8 mouse cellular contexts compared by ENCODE assay signal in genomic region chr11:58010226-58010781, GRCm38 (mm10). TPM values are rescaled to one million over a fixed set of nuclear protein-coding genes. Genes with fewer than 3 reads are reported as not detected.
A peak's percentile ranks its signal among the peaks of the same experiment; 100 is the strongest.
DNase-seq lines count a peak whose midpoint lies in the region; ATAC-seq and TF ChIP-seq lines count a peak whose summit lies in the region.

No protein-coding gene starts in this region.

- H3K4me3 ChIP-seq in G1E (ENCODE audit: low read depth, low read length) = peak overlapping the region; percentile 98
- peak overlapping the region; percentile 96 for H3K4me3 ChIP-seq in embryonic facial prominence, embryonic 12.5 days
- peak overlapping the region; percentile 98 for H3K4me3 ChIP-seq in hindbrain, embryonic 10.5 days
- H3K4me3 ChIP-seq in lung, embryonic 14.5 days (ENCODE audit: low read depth, low read length) = peak overlapping the region; percentile 95

- no peak for TF ChIP-seq CTCF in G1E (IDR thresholded peaks at IDR 0.05; ENCODE audit: low read depth, low read length)
- TF ChIP-seq CTCF in lung, embryonic 14.5 days (IDR thresholded peaks at IDR 0.05; ENCODE audit: low read depth) = no peak

- H3K36me3 ChIP-seq in G1E (replicated peaks) = peaks cover 14% of the 10 kb centered on the region
- no peaks in the 10 kb centered on the region for H3K36me3 ChIP-seq in embryonic facial prominence, embryonic 12.5 days
- no peaks in the 10 kb centered on the region for H3K36me3 ChIP-seq in hindbrain, embryonic 10.5 days
- H3K36me3 ChIP-seq in lung, embryonic 14.5 days (ENCODE audit: insufficient read depth) = no peaks in the 10 kb centered on the region

- H3K4me1 ChIP-seq in G1E (ENCODE audit: insufficient read depth, low read depth, low read length) = peaks cover 61% of the 10 kb centered on the region
- peaks cover 15% of the 10 kb centered on the region for H3K4me1 ChIP-seq in embryonic facial prominence, embryonic 12.5 days
- H3K4me1 ChIP-seq in hindbrain, embryonic 10.5 days (replicated peaks) = peaks cover 35% of the 10 kb centered on the region
- peaks cover 12% of the 10 kb centered on the region for H3K4me1 ChIP-seq in lung, embryonic 14.5 days (ENCODE audit: insufficient read depth)

- peak overlapping the region; percentile 88 for H3K4me2 ChIP-seq in embryonic facial prominence, embryonic 12.5 days (replicated peaks)
- H3K4me2 ChIP-seq in lung, embryonic 14.5 days = peak overlapping the region; percentile 91

- no peaks in the 10 kb centered on the region for H3K27me3 ChIP-seq in G1E (ENCODE audit: insufficient read depth, low read length)
- no peaks in the 10 kb centered on the region for H3K27me3 ChIP-seq in embryonic facial prominence, embryonic 12.5 days
- no peaks in the 10 kb centered on the region for H3K27me3 ChIP-seq in hindbrain, embryonic 10.5 days (ENCODE audit: insufficient read depth, poor library complexity, severe bottlenecking)
- no peaks in the 10 kb centered on the region for H3K27me3 ChIP-seq in lung, embryonic 14.5 days (ENCODE audit: insufficient read depth, low read length)

- WGBS in embryonic facial prominence, embryonic 12.5 days = 2% methylated on average over 16 of the region's 16 CpGs
- WGBS in hindbrain, embryonic 10.5 days = 4% methylated on average over 16 of the region's 16 CpGs
- WGBS in lung, embryonic 14.5 days = under 1% methylated on average over 16 of the region's 16 CpGs

- no peaks in the 10 kb centered on the region for H3K9me3 ChIP-seq in G1E (replicated peaks)
- no peaks in the 10 kb centered on the region for H3K9me3 ChIP-seq in embryonic facial prominence, embryonic 12.5 days
- H3K9me3 ChIP-seq in hindbrain, embryonic 10.5 days = no peaks in the 10 kb centered on the region
- no peaks in the 10 kb centered on the region for H3K9me3 ChIP-seq in lung, embryonic 14.5 days (ENCODE audit: low read depth, low read length)

- no peak for ATAC-seq in G1E (ENCODE audit: extremely low read depth, insufficient number of reproducible peaks, low FRiP score, poor library complexity, severe bottlenecking)
- no peak for ATAC-seq in embryonic facial prominence, embryonic 12.5 days (ENCODE audit: insufficient number of reproducible peaks, insufficient read depth, low FRiP score, low TSS enrichment)
- no peak for ATAC-seq in lung, embryonic 14.5 days (ENCODE audit: insufficient read depth)
- peak; percentile 25; the same call in 1 of the 2 replicates for ATAC-seq in neutrophil, adult 5-6 weeks (ENCODE audit: extremely low read depth, insufficient number of reproducible peaks, low FRiP score, poor library complexity, severe bottlenecking)
- ATAC-seq in cerebellum, adult (ENCODE audit: insufficient number of reproducible peaks, low FRiP score, low TSS enrichment) = no peak

- peak overlapping the region; percentile 88 for H3K27ac ChIP-seq in embryonic facial prominence, embryonic 12.5 days
- peak overlapping the region; percentile 95 for H3K27ac ChIP-seq in hindbrain, embryonic 10.5 days
- peak overlapping the region; percentile 89; the same call in 1 of the 2 replicates for H3K27ac ChIP-seq in lung, embryonic 14.5 days (ENCODE audit: low read depth)

- H3K9ac ChIP-seq in embryonic facial prominence, embryonic 12.5 days = peak overlapping the region; percentile 95
- H3K9ac ChIP-seq in lung, embryonic 14.5 days = peak overlapping the region; percentile 96

- peak; percentile 24 for DNase-seq in 3134 (ENCODE audit: extremely low read depth, insufficient read length, low spot score)
- DNase-seq in G1E (ENCODE audit: low spot score) = peak; percentile 16
- peak; percentile 23 for DNase-seq in hindbrain, embryonic 10.5 days (ENCODE audit: low spot score)
- DNase-seq in lung, embryonic 14.5 days = peak; percentile 48
- DNase-seq in cerebellum, postnatal 10 days = no peak

RNA-seq across cellular contexts. Expression of gene Larp1, which starts 1.4 kb away (rescaled TPM):
- total RNA-seq in G1E (2014; fragmentation: Nextera tagmentation) (184 and 189 TPM in 2 replicates), G1E (2017) (31.4 and 34.7 TPM in 2 replicates)
- 111 and 123 TPM in 2 replicates for polyA plus RNA-seq in G1E (2012)
- 17.5 and 23.7 TPM in 2 replicates for polyA plus RNA-seq in embryonic facial prominence, embryonic 12.5 days (2016; fragmentation: Nextera tagmentation; extraction: Ambion mirVana)
- 14.0 and 15.6 TPM in 2 replicates for polyA plus RNA-seq in hindbrain, embryonic 10.5 days (2016; fragmentation: Nextera tagmentation; extraction: Ambion mirVana)
- polyA plus RNA-seq in lung, embryonic 14.5 days (2014; fragmentation: Nextera tagmentation; extraction: Ambion mirVana) = 24.7 and 26.9 TPM in 2 replicates
- 37.7 and 42.5 TPM in 2 replicates for total RNA-seq in neutrophil, adult 5-6 weeks (2017)

Comparison
In these comparisons a context has a peak if more than half of its experiments do, and no peak if none do; other contexts are left out.
1. DNase-seq: peak in 3134 (single experiment), G1E (single experiment), hindbrain, embryonic 10.5 days (single experiment) and lung, embryonic 14.5 days (single experiment); none in cerebellum, postnatal 10 days (0 of 2).
2. Peak in every context shown above with its lines, with median percentiles within 50 percentile points of each other: H3K4me3 ChIP-seq and H3K27ac ChIP-seq.